Mouse (Mus musculus) stomach, postnatal 0 days (tissue): Measurements from ENCODE around the gene Galntl6.

Experiments
- CTCF ChIP-seq: IDR thresholded peaks from 2 replicates; pipeline ENCODE4 v1.5.1; 2016; ENCODE audit warnings: antibody characterized with exemption, low read depth, mild to moderate bottlenecking, moderate library complexity
- EP300 ChIP-seq: optimal IDR thresholded peaks from 2 replicates; pipeline ENCODE3; 2016; ENCODE audit warnings: antibody characterized with exemption

DNA sequence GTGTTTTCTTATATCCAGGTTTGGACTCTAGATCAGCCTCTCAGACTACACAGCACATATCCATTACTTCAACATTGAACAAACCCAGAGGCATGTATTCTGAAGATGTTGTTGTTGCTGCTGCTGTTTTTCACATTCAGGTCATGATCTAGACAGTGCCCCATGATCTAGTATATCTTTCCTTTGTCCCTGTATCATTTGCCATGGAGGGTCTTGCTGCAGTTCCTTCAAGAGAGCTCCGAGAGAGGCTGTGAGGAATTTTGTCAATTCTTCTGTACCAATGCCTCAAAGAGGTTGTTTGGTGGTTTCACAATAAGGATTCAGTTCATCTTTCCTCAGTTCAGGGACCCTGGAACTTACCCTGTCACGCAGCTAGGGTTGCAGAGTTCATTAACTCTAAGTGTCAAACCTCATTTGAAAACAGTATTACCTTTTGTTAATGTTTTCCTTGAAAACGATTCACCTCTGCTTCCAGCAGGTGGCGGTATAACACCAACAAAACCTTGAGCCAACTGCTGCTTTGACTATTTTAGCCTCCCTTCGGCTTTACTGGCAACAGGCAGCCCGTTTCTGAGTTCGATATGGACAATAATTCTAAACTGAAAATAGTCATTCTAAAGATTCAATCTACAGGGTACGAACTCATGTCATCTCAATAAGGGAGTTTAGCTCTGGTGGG lies 973.1 kb downstream of the Galntl6 start:
- TF ChIP-seq CTCF (peak; percentile 91), EP300 (no peak)
